Comparison of ENCODE assay signal across 11 mouse cellular contexts in the genomic region with DNA sequence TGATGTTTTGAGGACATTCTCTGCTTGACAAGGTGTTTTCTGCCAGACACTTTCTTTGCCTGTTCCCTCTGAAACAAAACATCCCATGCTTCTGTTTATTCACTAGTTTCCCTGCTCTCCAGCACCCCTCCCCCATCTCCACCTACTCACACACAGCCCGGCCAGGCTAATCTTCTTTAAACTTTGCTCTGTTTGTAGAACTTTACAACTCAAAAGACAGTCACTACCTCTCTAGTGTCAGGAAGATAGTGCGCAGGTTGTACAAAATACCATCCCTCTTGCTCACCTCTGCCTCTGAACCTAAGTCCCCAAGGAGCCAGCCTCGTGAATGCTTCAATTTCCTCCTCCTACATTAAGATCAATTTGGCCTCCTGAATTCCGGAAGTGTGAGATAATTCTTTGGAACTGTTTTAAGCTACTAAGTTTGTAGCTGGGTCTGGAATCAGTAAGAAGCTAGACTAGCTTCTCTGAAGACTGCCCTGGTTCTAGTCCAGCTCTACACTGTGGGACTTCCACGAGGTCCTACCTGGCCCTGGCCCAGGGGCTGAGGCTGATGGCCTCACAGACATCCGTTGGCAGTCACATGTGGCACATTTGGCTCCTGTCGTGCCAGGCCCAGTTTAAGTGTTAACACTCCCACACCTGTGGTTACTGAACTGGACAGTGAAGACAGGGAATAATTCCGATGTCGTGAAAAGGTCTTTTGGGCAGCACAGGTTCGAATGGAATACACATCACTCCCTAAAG. TPM values are rescaled to one million over a fixed set of nuclear protein-coding genes. Genes with fewer than 3 reads are reported as not detected.
A peak's percentile ranks its signal among the peaks of the same experiment; 100 is the strongest.
DNase-seq lines count a peak whose midpoint lies in the region; ATAC-seq and TF ChIP-seq lines count a peak whose summit lies in the region.
"Had no signal": no experiment of that assay in that cellular context is flagged by ENCODE, and none has a peak within 500 bp of the region (broad histone marks: within the 10 kb centered on the region; RNA-seq: fewer than 3 reads in every experiment).

No protein-coding gene starts in this region.

- H3K4me3 ChIP-seq in forebrain, embryonic 13.5 days = no peak overlapping the region
- H3K4me3 ChIP-seq in forebrain, embryonic 11.5 days (ENCODE audit: low read depth, low read length) = no peak overlapping the region
- no peak overlapping the region for H3K4me3 ChIP-seq in heart, embryonic 15.5 days
- no peak overlapping the region for H3K4me3 ChIP-seq in liver, adult 2 months (ENCODE audit: insufficient read depth, low read depth, low read length)
- H3K4me3 ChIP-seq in forebrain, embryonic 15.5 days = no peak overlapping the region
- H3K4me3 ChIP-seq: hindbrain, embryonic 13.5 days; megakaryocyte, embryonic 14.5 days had no signal

- WGBS in forebrain, embryonic 13.5 days = 68% methylated on average over 10 of the region's 10 CpGs
- WGBS in forebrain, embryonic 11.5 days = 67% methylated on average over 10 of the region's 10 CpGs
- 43% methylated on average over 10 of the region's 10 CpGs for WGBS in heart, embryonic 15.5 days
- WGBS in liver, adult 2 months = 15% methylated on average over 10 of the region's 10 CpGs
- WGBS in forebrain, embryonic 15.5 days = 57% methylated on average over 10 of the region's 10 CpGs

- H3K4me1 ChIP-seq in forebrain, embryonic 13.5 days = peaks cover 16% of the 10 kb centered on the region
- H3K4me1 ChIP-seq in forebrain, embryonic 11.5 days (replicated peaks; ENCODE audit: control insufficient read depth, insufficient read depth, low read length) = no peaks in the 10 kb centered on the region
- H3K4me1 ChIP-seq in heart, embryonic 15.5 days (replicated peaks) = peaks cover 39% of the 10 kb centered on the region
- peaks cover 17% of the 10 kb centered on the region for H3K4me1 ChIP-seq in liver, adult 2 months (ENCODE audit: control insufficient read depth, insufficient read depth, low read length)
- peaks cover 22% of the 10 kb centered on the region for H3K4me1 ChIP-seq in forebrain, embryonic 15.5 days

- no peak for ATAC-seq in forebrain, embryonic 13.5 days
- ATAC-seq in forebrain, embryonic 11.5 days (replicated peaks; ENCODE audit: low FRiP score) = no peak
- no peak for ATAC-seq in heart, embryonic 15.5 days (replicated peaks; ENCODE audit: insufficient number of reproducible peaks, insufficient read depth, low FRiP score, low read depth)
- no peak for ATAC-seq in forebrain, embryonic 15.5 days (replicated peaks)
- ATAC-seq: CD4-positive, CD25-positive, alpha-beta regulatory T cell, adult 4 months had no signal

- H3K9me3 ChIP-seq in forebrain, embryonic 13.5 days (replicated peaks) = no peaks in the 10 kb centered on the region
- H3K9me3 ChIP-seq in forebrain, embryonic 11.5 days (ENCODE audit: control insufficient read depth, low read length) = no peaks in the 10 kb centered on the region
- H3K9me3 ChIP-seq in heart, embryonic 15.5 days (replicated peaks) = no peaks in the 10 kb centered on the region
- no peaks in the 10 kb centered on the region for H3K9me3 ChIP-seq in forebrain, embryonic 15.5 days
- H3K9me3 ChIP-seq: hindbrain, embryonic 13.5 days had no signal

- peak overlapping the region; percentile 17; the same call in 1 of the 2 replicates for H3K9ac ChIP-seq in forebrain, embryonic 13.5 days
- no peak overlapping the region for H3K9ac ChIP-seq in forebrain, embryonic 11.5 days (ENCODE audit: low read length)
- H3K9ac ChIP-seq in heart, embryonic 15.5 days = no peak overlapping the region
- no peak overlapping the region for H3K9ac ChIP-seq in liver, adult 2 months (ENCODE audit: low read depth, low read length)
- no peak overlapping the region for H3K9ac ChIP-seq in forebrain, embryonic 15.5 days (replicated peaks)
- H3K9ac ChIP-seq: hindbrain, embryonic 13.5 days had no signal

- DNase-seq in forebrain, embryonic 11.5 days (ENCODE audit: low spot score) = no peak
- DNase-seq in cerebellum, adult 9-11 months = peak; percentile 79
- DNase-seq in liver, adult 2 months (ENCODE audit: extremely low read depth, low read depth, low spot score) = peak; percentile 62
- DNase-seq in right cerebral cortex, adult 18-20 months = no peak
- no peak for DNase-seq in right cerebral cortex, postnatal 10 days (ENCODE audit: low spot score in 2 of 2)

- H3K4me2 ChIP-seq in forebrain, embryonic 13.5 days = no peak overlapping the region
- H3K4me2 ChIP-seq in forebrain, embryonic 11.5 days (ENCODE audit: low read depth, low read length, severe bottlenecking) = no peak overlapping the region
- H3K4me2 ChIP-seq in heart, embryonic 15.5 days = no peak overlapping the region
- no peak overlapping the region for H3K4me2 ChIP-seq in forebrain, embryonic 15.5 days (replicated peaks)
- H3K4me2 ChIP-seq: hindbrain, embryonic 13.5 days had no signal

- no peaks in the 10 kb centered on the region for H3K79me2 ChIP-seq in liver, adult 2 months (ENCODE audit: control insufficient read depth, insufficient read depth, low read length)

- no peak for TF ChIP-seq POLR2A in liver, adult 2 months (IDR thresholded peaks at IDR 0.05; ENCODE audit: extremely low read depth, insufficient read depth, low read length)

- H3K27me3 ChIP-seq in forebrain, embryonic 13.5 days = no peaks in the 10 kb centered on the region
- H3K27me3 ChIP-seq in forebrain, embryonic 11.5 days (ENCODE audit: control insufficient read depth, insufficient read depth, low read length) = no peaks in the 10 kb centered on the region
- H3K27me3 ChIP-seq in heart, embryonic 15.5 days = no peaks in the 10 kb centered on the region
- H3K27me3 ChIP-seq in liver, adult 2 months (ENCODE audit: control insufficient read depth, insufficient read depth, low read length) = no peaks in the 10 kb centered on the region
- no peaks in the 10 kb centered on the region for H3K27me3 ChIP-seq in forebrain, embryonic 15.5 days
- H3K27me3 ChIP-seq: hindbrain, embryonic 13.5 days had no signal

- H3K36me3 ChIP-seq in forebrain, embryonic 13.5 days (ENCODE audit: poor library complexity, severe bottlenecking) = no peaks in the 10 kb centered on the region
- H3K36me3 ChIP-seq in forebrain, embryonic 11.5 days (ENCODE audit: control insufficient read depth, insufficient read depth, low read length) = no peaks in the 10 kb centered on the region
- no peaks in the 10 kb centered on the region for H3K36me3 ChIP-seq in heart, embryonic 15.5 days
- H3K36me3 ChIP-seq in liver, adult 2 months (ENCODE audit: control insufficient read depth, insufficient read depth, low read length) = no peaks in the 10 kb centered on the region
- no peaks in the 10 kb centered on the region for H3K36me3 ChIP-seq in forebrain, embryonic 15.5 days
- H3K36me3 ChIP-seq: hindbrain, embryonic 13.5 days had no signal

- no peak for TF ChIP-seq CTCF in liver, adult 2 months (IDR thresholded peaks at IDR 0.05; ENCODE audit: low read depth, low read length)

- 0 out of 2 replicates have a peak overlapping the region, but pooled peaks have one; percentile 6 for H3K27ac ChIP-seq in forebrain, embryonic 13.5 days
- H3K27ac ChIP-seq in forebrain, embryonic 11.5 days (ENCODE audit: low read depth, low read length) = no peak overlapping the region
- H3K27ac ChIP-seq in heart, embryonic 15.5 days = peak overlapping the region; percentile 88
- H3K27ac ChIP-seq in liver, adult 2 months (replicated peaks; ENCODE audit: insufficient read depth, low read depth, low read length) = no peak overlapping the region
- no peak overlapping the region for H3K27ac ChIP-seq in forebrain, embryonic 15.5 days (replicated peaks)
- H3K27ac ChIP-seq: hindbrain, embryonic 13.5 days had no signal

RNA-seq across cellular contexts. Expression of a gene that starts 31.7 kb away (rescaled TPM):
- 49.9 and 50.0 TPM in 2 replicates for polyA plus RNA-seq in forebrain, embryonic 13.5 days (2015; fragmentation: Nextera tagmentation; extraction: Ambion mirVana)
- 52.4 and 58.2 TPM in 2 replicates for polyA plus RNA-seq in forebrain, embryonic 11.5 days (2014; fragmentation: Nextera tagmentation; extraction: Ambion mirVana)
- 22.9 and 24.8 TPM in 2 replicates for polyA plus RNA-seq in heart, embryonic 15.5 days (2015; fragmentation: Nextera tagmentation; extraction: Ambion mirVana)
- 10.7 and 12.4 TPM in 2 replicates for total RNA-seq in liver, adult 2 months (2014; rRNA removed)
- polyA plus RNA-seq in liver, adult 2 months (2012; rRNA removed) = 6.3 and 7.2 TPM in 2 replicates
- polyA plus RNA-seq in forebrain, embryonic 15.5 days (2015; fragmentation: Nextera tagmentation; extraction: Ambion mirVana) = 55.7 and 60.2 TPM in 2 replicates

Comparison
In these comparisons a context has a peak if more than half of its experiments do, and no peak if none do; other contexts are left out.
1. H3K27ac ChIP-seq: peak in forebrain, embryonic 13.5 days (single experiment) and heart, embryonic 15.5 days (single experiment); none in forebrain, embryonic 11.5 days (single experiment), liver, adult 2 months (single experiment) and forebrain, embryonic 15.5 days (single experiment).
2. DNase-seq: peak in cerebellum, adult 9-11 months (single experiment) and liver, adult 2 months (single experiment); none in forebrain, embryonic 11.5 days (single experiment), right cerebral cortex, adult 18-20 months (single experiment) and right cerebral cortex, postnatal 10 days (0 of 2).